Mouse (Mus musculus) heart, embryonic 13.5 days (tissue): ENCODE results near the gene Ccser1. TPM values are rescaled to one million over a fixed set of nuclear protein-coding genes. Genes with fewer than 3 reads are reported as not detected.

Experiments
- ATAC-seq: fragments of 200-750 bp; cut with Nextera tagmentation; 2 replicates; pipeline ENCODE4 v1.8.0; 2017; ENCODE audit warnings: moderate TSS enrichment; ENCODE audit not compliant: insufficient number of reproducible peaks, low FRiP score, low TSS enrichment; ENCODE audit errors: extremely low read depth
- H3K27ac ChIP-seq: fragments of 300-500 bp; sonication (generic); replicated peaks from 2 replicates; pipeline ENCODE4 v1.5.1; 2015; ENCODE audit warnings: moderate library complexity, mild to moderate bottlenecking, inconsistent platforms
- H3K27me3 ChIP-seq: fragments of 300-500 bp; sonication (generic); replicated peaks from 2 replicates; pipeline ENCODE4 v1.6.1; 2015; ENCODE audit warnings: mild to moderate bottlenecking, inconsistent platforms
- H3K36me3 ChIP-seq: fragments of 300-500 bp; sonication (generic); 2 replicates; pipeline ENCODE4 v1.6.1; 2015; ENCODE audit warnings: mild to moderate bottlenecking, inconsistent platforms
- H3K4me1 ChIP-seq: fragments of 300-500 bp; sonication (generic); 2 replicates; pipeline ENCODE4 v1.6.1; 2015; ENCODE audit warnings: inconsistent platforms
- H3K4me2 ChIP-seq: fragments of 300-500 bp; sonication (generic); 2 replicates; pipeline ENCODE4 v1.6.1; 2015; ENCODE audit warnings: inconsistent platforms, mild to moderate bottlenecking, moderate library complexity
- H3K4me3 ChIP-seq: fragments of 300-500 bp; sonication (generic); 2 replicates; pipeline ENCODE4 v1.5.1; 2015; ENCODE audit warnings: moderate library complexity, mild to moderate bottlenecking, inconsistent platforms
- H3K9ac ChIP-seq: fragments of 300-500 bp; sonication (generic); 2 replicates; pipeline ENCODE4 v1.6.1; 2015; ENCODE audit warnings: inconsistent platforms, mild to moderate bottlenecking, moderate library complexity
- H3K9me3 ChIP-seq: fragments of 300-500 bp; sonication (generic); 2 replicates; pipeline ENCODE4 v1.6.1; 2016; ENCODE audit warnings: inconsistent platforms
- WGBS: fragments of 180-500 bp; shearing (Covaris S2); methylation state at CpG from one replicate; pipeline ENCODE4 v1.1.7; 2015; ENCODE audit warnings: mixed read lengths; 5-methylcytosine and 5-hydroxymethylcytosine counted together
- polyA plus RNA-seq: library from polyadenylated mRNA; unstranded; fragments of >200 nt; fragmentation: Nextera tagmentation; extraction: Ambion mirVana; gene quantifications from 2 replicates; pipeline ENCODE4 v1.2.1, GENCODE M21; 2015

The Ccser1 gene
- polyA plus RNA-seq, 1 experiment from 2014 or later, result 1.2 TPM

DNA sequence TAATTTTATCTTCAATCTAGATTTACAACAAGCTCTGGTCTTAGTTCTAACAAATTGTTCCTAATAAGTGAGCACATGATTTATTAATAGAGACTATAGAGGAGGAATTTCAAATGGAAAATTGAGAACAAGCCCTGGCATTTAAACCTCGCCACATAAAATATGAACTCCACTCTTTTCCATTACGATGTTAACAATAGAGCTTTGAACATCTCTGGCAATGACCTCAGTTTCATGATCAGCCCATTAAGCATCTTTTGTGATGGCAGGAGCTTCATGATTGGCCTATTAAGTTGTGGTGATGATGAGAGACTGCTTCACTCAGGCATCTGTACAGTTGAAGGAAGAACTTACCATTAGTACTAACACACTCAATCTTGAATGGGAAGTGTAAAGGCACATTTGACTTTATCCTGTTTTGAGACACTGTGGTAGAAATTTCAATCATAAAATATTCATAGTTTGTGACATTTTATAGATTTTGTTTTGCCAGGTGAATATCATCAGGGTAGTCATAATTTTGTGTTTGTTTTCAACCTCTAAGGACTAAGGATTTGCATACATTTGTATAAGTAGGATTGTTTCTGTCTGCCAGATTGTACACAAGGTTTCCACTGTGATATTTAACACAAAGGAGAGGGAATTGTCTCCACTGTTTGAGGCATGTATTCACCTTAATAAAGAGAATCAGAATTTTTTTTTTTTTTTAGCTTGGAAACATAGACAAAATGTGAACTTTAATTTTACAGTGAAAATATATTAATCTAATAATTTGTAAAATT is 291.4 kb downstream of the Ccser1 start:
- Histone ChIP-seq H3K4me2 (no peak overlapping the region), H3K9ac (no peak overlapping the region), H3K4me3 (no peak overlapping the region), H3K36me3 (no peaks in the 10 kb centered on the region), H3K27ac (no peak overlapping the region), H3K9me3 (no peaks in the 10 kb centered on the region; the same call in 1 of the 2 replicates), H3K4me1 (no peaks in the 10 kb centered on the region), H3K27me3 (no peaks in the 10 kb centered on the region)
- 73% methylated on average over 2 of the region's 2 CpGs for WGBS
- no peak for ATAC-seq

DNA sequence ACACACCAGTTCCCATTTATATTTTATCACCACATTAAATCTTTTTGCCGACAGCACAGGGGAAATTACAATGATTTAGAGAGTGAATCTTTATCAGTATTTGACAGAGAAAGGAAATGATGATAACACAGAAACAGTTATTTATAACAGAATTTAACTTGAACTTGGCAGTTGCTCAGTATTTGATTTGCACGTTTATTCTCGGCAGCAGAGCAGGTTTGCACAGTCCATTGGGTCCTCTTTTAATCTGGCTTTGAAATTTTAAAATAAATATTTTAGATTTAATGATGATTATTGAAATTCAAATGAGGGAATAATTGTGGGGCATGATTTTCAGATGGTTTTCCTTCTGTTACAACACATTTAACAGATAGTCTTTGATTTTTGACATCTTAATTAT is 305.2 kb downstream of the Ccser1 start:
- no peak for ATAC-seq
- 59% methylated on average over 3 of the region's 3 CpGs for WGBS

DNA sequence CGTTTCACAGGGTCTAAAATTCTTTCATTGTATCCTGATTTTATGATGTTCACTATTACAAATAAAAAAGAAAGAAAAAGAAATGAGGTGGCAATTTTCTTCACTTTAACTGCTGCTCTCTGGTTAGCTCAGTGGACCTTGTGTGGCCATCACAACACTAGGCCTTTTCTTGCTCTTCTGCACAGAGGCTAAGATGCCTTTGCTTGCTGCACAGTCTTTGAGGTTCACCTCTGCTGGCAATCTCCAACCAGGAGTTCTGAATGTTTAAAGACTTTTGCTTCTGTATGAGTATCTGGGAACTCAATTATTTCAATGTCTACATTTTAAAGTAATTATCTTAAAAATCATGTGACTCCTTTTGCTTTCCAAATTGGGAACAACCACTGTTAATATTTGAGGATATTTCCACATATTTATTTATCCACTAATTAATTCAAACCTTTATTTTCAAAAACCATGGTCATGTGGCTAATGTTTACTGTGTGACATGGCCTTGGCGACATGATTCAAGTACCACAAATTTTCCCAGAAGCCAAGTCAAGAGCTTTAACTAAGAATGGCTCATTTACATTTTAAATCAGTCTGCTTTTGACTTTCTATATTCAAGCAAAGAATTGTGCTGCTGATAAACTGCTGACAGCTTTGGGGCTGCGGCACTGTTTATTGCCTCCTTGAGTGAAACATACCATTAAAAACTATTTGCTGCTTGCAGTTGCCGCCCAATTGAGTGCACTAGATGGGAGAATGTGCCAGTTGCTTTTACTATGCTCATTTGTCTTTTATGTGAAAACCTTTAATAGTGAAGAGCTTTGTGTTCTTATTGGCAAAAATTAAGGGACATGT is 312.1 kb downstream of the Ccser1 start:
- Histone ChIP-seq H3K27me3 (no peaks in the 10 kb centered on the region), H3K4me2 (no peak overlapping the region), H3K27ac (no peak overlapping the region), H3K9ac (no peak overlapping the region), H3K9me3 (no peaks in the 10 kb centered on the region), H3K4me3 (no peak overlapping the region), H3K4me1 (no peaks in the 10 kb centered on the region), H3K36me3 (no peaks in the 10 kb centered on the region)
- 73% methylated on average over 4 of the region's 4 CpGs for WGBS
- ATAC-seq, result no peak

More for the DNA sequence above, 305.2 kb downstream of the Ccser1 start:
- H3K4me1 ChIP-seq, result no peaks in the 10 kb centered on the region
- H3K36me3 ChIP-seq, result no peaks in the 10 kb centered on the region
- H3K27me3 ChIP-seq, result no peaks in the 10 kb centered on the region
- H3K9me3 ChIP-seq, result no peaks in the 10 kb centered on the region
- no peak overlapping the region for H3K27ac ChIP-seq
- no peak overlapping the region for H3K4me2 ChIP-seq
- H3K4me3 ChIP-seq, result no peak overlapping the region
- no peak overlapping the region for H3K9ac ChIP-seq

DNA sequence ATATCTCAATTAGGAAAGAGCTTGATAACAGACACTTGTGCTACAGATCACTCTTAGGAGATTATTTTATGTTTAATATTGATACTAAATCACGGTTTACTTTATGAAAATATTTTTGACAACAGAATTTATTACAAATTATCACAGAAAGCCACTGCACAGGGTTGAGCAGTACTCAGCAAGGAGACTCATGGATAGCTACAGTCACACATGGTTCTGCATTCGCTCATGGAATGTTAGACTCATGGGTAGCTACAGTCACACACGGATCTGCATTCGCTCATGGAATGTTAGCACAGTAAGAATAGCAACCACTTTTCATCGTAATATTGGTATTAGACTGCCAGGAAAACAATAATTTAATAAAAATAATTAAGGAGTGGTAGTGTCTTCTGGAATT is 313.3 kb downstream of the Ccser1 start:
- no peak for ATAC-seq
- Histone ChIP-seq H3K27me3 (no peaks in the 10 kb centered on the region), H3K4me3 (no peak overlapping the region), H3K36me3 (no peaks in the 10 kb centered on the region), H3K9ac (no peak overlapping the region), H3K27ac (no peak overlapping the region), H3K4me1 (no peaks in the 10 kb centered on the region), H3K4me2 (no peak overlapping the region), H3K9me3 (no peaks in the 10 kb centered on the region)
- 81% methylated on average over 5 of the region's 5 CpGs for WGBS

DNA sequence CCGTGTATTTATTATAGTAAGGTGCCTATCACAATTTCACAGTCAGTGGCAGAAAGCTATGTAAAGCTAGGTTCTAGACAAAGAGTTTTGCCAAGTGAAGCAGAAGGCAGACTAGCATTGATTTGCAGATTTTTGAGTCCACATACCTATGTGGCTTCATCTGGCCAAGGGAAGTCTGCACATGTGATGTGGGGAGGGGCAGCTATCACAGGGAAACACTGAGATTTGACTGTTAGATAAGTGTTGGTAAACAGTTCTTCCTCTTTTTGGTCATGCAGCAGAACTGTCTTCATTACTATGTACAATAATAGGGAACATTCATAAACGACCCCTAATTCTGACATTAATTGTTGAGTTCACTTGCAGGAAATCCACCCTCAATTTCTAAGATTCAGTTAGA is 335.2 kb downstream of the Ccser1 start:
- no peak overlapping the region for H3K4me3 ChIP-seq
- H3K27me3 ChIP-seq, result no peaks in the 10 kb centered on the region
- H3K4me1 ChIP-seq, result no peaks in the 10 kb centered on the region
- ATAC-seq, result no peak
- H3K36me3 ChIP-seq, result no peaks in the 10 kb centered on the region
- WGBS, result 59% methylated on average over 2 of the region's 2 CpGs
- H3K9me3 ChIP-seq, result no peaks in the 10 kb centered on the region
- no peak overlapping the region for H3K27ac ChIP-seq
- H3K4me2 ChIP-seq, result no peak overlapping the region
- H3K9ac ChIP-seq, result no peak overlapping the region

DNA sequence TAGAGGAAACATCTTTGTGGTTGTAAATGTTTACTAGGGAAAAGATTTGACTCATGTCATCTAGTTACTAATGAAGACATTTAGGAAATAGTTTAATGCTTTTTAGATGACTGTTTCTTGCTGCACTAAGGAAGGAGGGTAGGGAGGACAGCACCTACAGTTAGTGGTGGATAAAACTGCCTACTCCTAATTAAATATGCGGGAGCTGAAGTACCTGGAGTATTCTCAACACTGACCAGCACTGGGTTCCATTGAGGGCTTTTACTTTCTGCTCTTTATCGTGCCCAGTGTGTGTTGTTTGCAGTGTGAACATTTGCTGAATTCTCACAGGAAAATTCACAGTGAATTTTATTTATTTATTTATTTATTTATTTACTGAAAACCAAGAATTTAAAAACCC is 341.5 kb downstream of the Ccser1 start:
- Histone ChIP-seq H3K27ac (no peak overlapping the region), H3K4me3 (no peak overlapping the region), H3K27me3 (no peaks in the 10 kb centered on the region), H3K4me1 (no peaks in the 10 kb centered on the region), H3K9ac (no peak overlapping the region), H3K36me3 (no peaks in the 10 kb centered on the region), H3K4me2 (no peak overlapping the region), H3K9me3 (no peaks in the 10 kb centered on the region)
- no peak for ATAC-seq
- WGBS, result 70% methylated on average over 2 of the region's 2 CpGs

DNA sequence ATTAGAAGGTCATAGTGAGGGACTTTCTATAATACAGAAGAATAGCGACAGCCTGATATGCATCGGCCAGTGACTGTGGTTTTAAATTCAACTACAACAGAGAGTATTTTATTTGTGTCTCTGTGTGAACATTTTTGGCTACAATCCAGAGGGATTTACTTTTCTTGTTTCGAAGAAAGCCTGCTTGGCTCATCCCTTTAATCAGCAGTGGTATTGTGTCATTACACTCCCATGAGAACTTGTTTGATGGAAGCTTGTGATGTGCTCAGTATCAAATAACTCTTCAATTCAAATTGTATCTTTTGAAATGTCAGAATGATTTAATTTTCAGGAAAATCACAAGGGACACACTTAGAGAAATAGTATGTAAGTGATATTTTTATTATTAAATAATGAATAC is 342.0 kb downstream of the Ccser1 start:
- Histone ChIP-seq H3K36me3 (no peaks in the 10 kb centered on the region), H3K4me3 (no peak overlapping the region), H3K9me3 (no peaks in the 10 kb centered on the region), H3K27ac (no peak overlapping the region), H3K4me1 (no peaks in the 10 kb centered on the region), H3K9ac (no peak overlapping the region), H3K4me2 (no peak overlapping the region), H3K27me3 (no peaks in the 10 kb centered on the region)
- ATAC-seq, result no peak
- 74% methylated on average over 3 of the region's 3 CpGs for WGBS

DNA sequence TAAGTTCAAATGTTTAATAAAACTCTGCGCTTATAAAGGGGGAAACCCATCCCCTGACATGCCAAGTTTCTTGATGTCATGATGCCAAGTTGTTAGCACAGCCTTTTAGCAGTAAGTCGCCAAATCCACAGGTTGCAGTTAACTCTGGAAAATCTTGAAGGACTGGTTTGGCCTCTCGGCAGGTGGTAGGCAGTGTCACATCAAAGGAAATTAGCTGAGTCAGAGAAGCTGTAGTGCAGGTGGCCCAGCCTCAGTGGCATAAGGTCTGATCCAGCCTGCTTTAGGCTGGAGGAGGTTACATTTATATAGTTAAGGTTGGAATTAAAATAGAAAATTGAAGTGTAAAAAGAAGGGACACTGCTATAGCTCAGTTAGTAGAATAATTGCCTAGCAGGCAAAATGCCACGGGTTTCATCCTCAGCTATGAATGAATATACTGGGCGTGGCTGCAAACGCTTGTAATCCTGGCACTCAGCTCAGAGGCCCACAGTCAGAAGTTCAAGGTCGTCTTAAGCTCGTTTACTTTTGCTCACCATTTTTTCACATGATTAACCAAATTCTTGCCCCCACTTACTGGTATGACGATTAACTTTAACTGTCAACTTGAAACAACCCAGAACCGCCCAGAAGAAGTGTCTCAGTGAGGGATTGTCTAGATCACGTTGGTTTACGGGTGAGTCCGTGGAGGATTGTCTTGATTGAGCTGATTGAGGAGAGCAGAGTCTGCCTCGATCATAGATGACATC is 343.8 kb downstream of the Ccser1 start:
- H3K4me3 ChIP-seq, result no peak overlapping the region
- H3K9me3 ChIP-seq, result no peaks in the 10 kb centered on the region
- no peak overlapping the region for H3K9ac ChIP-seq
- 29% methylated on average over 14 of the region's 14 CpGs for WGBS
- H3K27ac ChIP-seq, result no peak overlapping the region
- no peaks in the 10 kb centered on the region for H3K4me1 ChIP-seq
- H3K36me3 ChIP-seq, result no peaks in the 10 kb centered on the region
- no peaks in the 10 kb centered on the region for H3K27me3 ChIP-seq
- H3K4me2 ChIP-seq, result no peak overlapping the region
- no peak for ATAC-seq

DNA sequence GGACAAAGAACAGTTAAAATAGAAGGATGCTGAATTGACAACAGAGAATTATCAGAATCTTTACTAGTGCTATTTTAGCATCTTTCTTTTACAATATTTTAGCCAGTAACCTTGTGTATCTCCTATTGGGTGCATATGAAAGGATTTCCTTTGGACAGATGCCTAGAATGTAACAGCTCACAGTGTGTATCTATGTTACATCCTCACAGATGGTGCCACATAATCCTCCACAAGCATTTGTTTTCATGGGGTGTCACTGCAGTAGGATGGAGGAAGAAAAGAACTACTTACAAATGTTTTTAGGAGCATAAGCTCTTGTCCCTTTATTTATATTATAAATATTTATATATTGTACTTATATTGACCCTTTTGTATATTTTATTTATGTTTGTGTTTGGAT is 360.6 kb downstream of the Ccser1 start:
- no peaks in the 10 kb centered on the region for H3K27me3 ChIP-seq
- no peak for ATAC-seq
- H3K9ac ChIP-seq, result no peak overlapping the region
- H3K4me2 ChIP-seq, result no peak overlapping the region
- H3K9me3 ChIP-seq, result no peaks in the 10 kb centered on the region
- no peaks in the 10 kb centered on the region for H3K4me1 ChIP-seq
- no peak overlapping the region for H3K4me3 ChIP-seq
- H3K27ac ChIP-seq, result no peak overlapping the region
- H3K36me3 ChIP-seq, result no peaks in the 10 kb centered on the region

DNA sequence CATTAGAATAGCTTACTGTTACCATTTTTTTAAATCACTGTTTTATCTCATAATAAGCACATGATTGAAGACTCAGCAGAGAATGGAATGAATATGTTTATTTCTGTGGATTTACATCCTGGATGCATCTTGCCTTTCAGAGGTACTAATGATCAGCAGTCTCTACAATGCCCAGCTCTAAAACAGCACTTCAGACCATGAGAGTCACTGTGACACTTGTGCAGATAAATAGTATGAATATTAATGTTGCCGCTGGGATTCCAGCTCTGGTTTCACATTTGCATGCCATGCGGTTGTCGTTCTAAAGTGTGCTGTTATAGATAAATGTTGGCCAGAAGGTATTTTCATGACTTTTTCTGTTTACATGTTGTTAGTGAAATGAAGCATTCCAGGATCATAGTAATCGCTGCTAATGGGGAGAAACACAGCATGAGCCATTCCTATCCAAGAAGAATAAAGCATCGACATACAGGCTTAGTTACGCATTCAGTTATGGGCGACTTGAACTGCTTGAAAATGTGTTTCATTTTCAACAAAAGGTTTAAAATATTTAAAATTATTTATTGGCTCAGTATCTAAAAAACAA is 363.4 kb downstream of the Ccser1 start:
- H3K27me3 ChIP-seq, result no peaks in the 10 kb centered on the region
- H3K9ac ChIP-seq, result no peak overlapping the region
- H3K4me1 ChIP-seq, result no peaks in the 10 kb centered on the region
- no peak overlapping the region for H3K4me3 ChIP-seq
- ATAC-seq, result no peak
- H3K9me3 ChIP-seq, result no peaks in the 10 kb centered on the region
- WGBS, result 83% methylated on average over 7 of the region's 7 CpGs
- no peak overlapping the region for H3K27ac ChIP-seq
- H3K36me3 ChIP-seq, result no peaks in the 10 kb centered on the region
- no peak overlapping the region for H3K4me2 ChIP-seq

DNA sequence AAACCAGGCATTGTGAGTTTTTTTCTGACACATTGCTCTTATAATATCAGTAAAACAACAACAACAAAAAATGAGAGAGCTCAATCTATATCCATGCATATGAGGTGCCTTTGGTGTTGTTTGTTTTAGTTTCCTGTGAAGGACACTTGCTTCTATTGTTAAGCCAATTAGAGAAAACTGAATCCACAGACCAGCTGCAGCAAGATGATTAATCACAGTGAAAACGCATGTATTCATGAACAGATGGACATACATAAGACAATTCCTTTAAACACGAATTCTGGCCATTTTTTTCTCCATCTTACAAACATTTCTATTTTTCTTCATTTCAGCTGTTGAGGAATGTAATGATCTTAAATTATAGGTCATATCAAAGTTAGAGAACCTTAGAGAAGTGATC is 387.4 kb downstream of the Ccser1 start:
- Histone ChIP-seq H3K9me3 (no peaks in the 10 kb centered on the region), H3K4me3 (no peak overlapping the region), H3K4me2 (no peak overlapping the region), H3K36me3 (no peaks in the 10 kb centered on the region), H3K4me1 (no peaks in the 10 kb centered on the region), H3K9ac (no peak overlapping the region), H3K27me3 (no peaks in the 10 kb centered on the region), H3K27ac (no peak overlapping the region)
- ATAC-seq, result no peak
- WGBS, result 61% methylated on average over 2 of the region's 2 CpGs
